Mouse (Mus musculus) midbrain, embryonic 14.5 days (tissue): ENCODE measurements around the gene Col18a1. TPM values are rescaled to one million over a fixed set of nuclear protein-coding genes. Genes with fewer than 3 reads are reported as not detected.

Experiments
- ATAC-seq: fragments of 200-750 bp; cut with Nextera tagmentation; 2 replicates; pipeline ENCODE4 v1.8.0; 2017; ENCODE audit warnings: moderate number of reproducible peaks, moderate library complexity; ENCODE audit not compliant: low FRiP score, low TSS enrichment
- DNase-seq: peaks from one replicate; pipeline ENCODE4 v3.0.0-alpha.2; 2015
- H3K27ac ChIP-seq: fragments of 300-500 bp; sonication (generic); replicated peaks from 2 replicates; pipeline ENCODE4 v1.5.1; 2014; ENCODE audit warnings: mild to moderate bottlenecking, low read depth, low read length, moderate library complexity
- H3K27me3 ChIP-seq: fragments of 300-500 bp; sonication (generic); 2 replicates; pipeline ENCODE4 v1.6.1; 2014; ENCODE audit warnings: low read length, control low read depth, mixed read lengths; ENCODE audit not compliant: control insufficient read depth, insufficient read depth
- H3K36me3 ChIP-seq: fragments of 300-500 bp; sonication (generic); 2 replicates; pipeline ENCODE4 v1.6.1; 2014; ENCODE audit warnings: low read length, control low read depth; ENCODE audit not compliant: control insufficient read depth, insufficient read depth
- H3K4me1 ChIP-seq: fragments of 300-500 bp; sonication (generic); 2 replicates; pipeline ENCODE4 v1.6.1; 2014; ENCODE audit warnings: mild to moderate bottlenecking, antibody characterized with exemption, low read length, control low read depth; ENCODE audit not compliant: control insufficient read depth, insufficient read depth
- H3K4me2 ChIP-seq: fragments of 300-500 bp; sonication (generic); 2 replicates; pipeline ENCODE4 v1.6.1; 2014; ENCODE audit warnings: mild to moderate bottlenecking, low read length, moderate library complexity
- H3K4me3 ChIP-seq: fragments of 300-500 bp; sonication (generic); replicated peaks from 2 replicates; pipeline ENCODE4 v1.5.1; 2014; ENCODE audit warnings: low read depth, low read length
- H3K9ac ChIP-seq: fragments of 300-500 bp; sonication (generic); replicated peaks from 2 replicates; pipeline ENCODE4 v1.6.1; 2014; ENCODE audit warnings: mild to moderate bottlenecking, low read length, moderate library complexity
- H3K9me3 ChIP-seq: fragments of 300-500 bp; sonication (generic); 2 replicates; pipeline ENCODE4 v1.6.1; 2016; ENCODE audit warnings: low read length, control low read depth, mixed read lengths; ENCODE audit not compliant: control insufficient read depth
- WGBS: fragments of 180-500 bp; shearing (Covaris S2); extraction: QIAGEN DNeasy Blood & Tissue Kit; methylation state at CpG from one replicate; pipeline ENCODE4 v1.1.7; 2014; 5-methylcytosine and 5-hydroxymethylcytosine counted together
- polyA plus RNA-seq: library from polyadenylated mRNA; unstranded; fragments of >200 nt; fragmentation: Nextera tagmentation; extraction: Ambion mirVana; gene quantifications from 2 replicates; pipeline ENCODE4 v1.2.1, GENCODE M21; 2014

Gene Col18a1
- 8.5 and 33.0 TPM in 2 replicates for polyA plus RNA-seq

- WGBS: under 1% methylated on average over 42 of the region's 42 CpGs
- peak within 1 kb of the TSS; percentile 49; the same call in 1 of the 2 replicates for H3K27ac ChIP-seq
- ATAC-seq: peak; percentile 51
- H3K9me3 ChIP-seq: no peaks in the 10 kb centered on the region
- peak within 1 kb of the TSS; percentile 85 for H3K4me2 ChIP-seq
- peak within 1 kb of the TSS; percentile 43 for H3K4me3 ChIP-seq
- peak; percentile 62 for DNase-seq
- peaks cover 18% of the 10 kb centered on the region for H3K4me1 ChIP-seq
- H3K36me3 ChIP-seq: no peaks in the 10 kb centered on the region
- peak within 1 kb of the TSS; percentile 43 for H3K9ac ChIP-seq
- peaks cover 13% of the 10 kb centered on the region for H3K27me3 ChIP-seq
Measured at GRCm38 (mm10) chr10:77165963-77166717, at the start of gene Col18a1. Gene Col18a1 (minus strand): TSS chr10:77166548.

- H3K4me2 ChIP-seq: no peak overlapping the region
- ATAC-seq (no peak), DNase-seq (no peak)
- no peaks in the 10 kb centered on the region for H3K4me1 ChIP-seq
- no peak overlapping the region for H3K27ac ChIP-seq
- no peak overlapping the region for H3K4me3 ChIP-seq
- H3K9ac ChIP-seq: no peak overlapping the region
- no peaks in the 10 kb centered on the region for H3K36me3 ChIP-seq
- 79% methylated on average over 4 of the region's 4 CpGs for WGBS
- no peaks in the 10 kb centered on the region for H3K9me3 ChIP-seq
- H3K27me3 ChIP-seq: no peaks in the 10 kb centered on the region
Measured at GRCm38 (mm10) chr10:77215641-77216040, 49.3 kb upstream of the Col18a1 start.

- H3K27me3 ChIP-seq: no peaks in the 10 kb centered on the region
- no peak overlapping the region for H3K27ac ChIP-seq
- no peaks in the 10 kb centered on the region for H3K4me1 ChIP-seq
- H3K4me2 ChIP-seq: no peak overlapping the region
- no peak for DNase-seq
- ATAC-seq: no peak
- WGBS: 78% methylated on average over 8 of the region's 8 CpGs
- no peak overlapping the region for H3K4me3 ChIP-seq
- H3K9me3 ChIP-seq: no peaks in the 10 kb centered on the region
- H3K36me3 ChIP-seq: no peaks in the 10 kb centered on the region
- no peak overlapping the region for H3K9ac ChIP-seq
Measured at GRCm38 (mm10) chr10:77214586-77214985, 48.2 kb upstream of the Col18a1 start.

- no peak overlapping the region for H3K4me2 ChIP-seq
- DNase-seq (no peak), ATAC-seq (no peak)
- H3K36me3 ChIP-seq: no peaks in the 10 kb centered on the region
- no peak overlapping the region for H3K27ac ChIP-seq
- WGBS: 97% methylated on average over 5 of the region's 5 CpGs
- no peak overlapping the region for H3K9ac ChIP-seq
- H3K4me1 ChIP-seq: no peaks in the 10 kb centered on the region
- no peaks in the 10 kb centered on the region for H3K27me3 ChIP-seq
- no peak overlapping the region for H3K4me3 ChIP-seq
- no peaks in the 10 kb centered on the region for H3K9me3 ChIP-seq
Measured at GRCm38 (mm10) chr10:77213483-77213882, 47.1 kb upstream of the Col18a1 start.

GRCm38 (mm10) chr10:77212354-77213120 is 46.2 kb upstream of the Col18a1 start:
- 73% methylated on average over 6 of the region's 6 CpGs for WGBS
- no peak overlapping the region for H3K4me3 ChIP-seq
- H3K36me3 ChIP-seq: no peaks in the 10 kb centered on the region
- H3K9me3 ChIP-seq: no peaks in the 10 kb centered on the region
- no peaks in the 10 kb centered on the region for H3K4me1 ChIP-seq
- DNase-seq: no peak
- no peak overlapping the region for H3K4me2 ChIP-seq
- ATAC-seq: no peak
- H3K9ac ChIP-seq: no peak overlapping the region
- H3K27ac ChIP-seq: no peak overlapping the region
- no peaks in the 10 kb centered on the region for H3K27me3 ChIP-seq

GRCm38 (mm10) chr10:77211116-77211570 is 44.8 kb upstream of the Col18a1 start:
- no peak for DNase-seq
- WGBS: 83% methylated on average over 11 of the region's 11 CpGs

GRCm38 (mm10) chr10:77210666-77211065 is 44.3 kb upstream of the Col18a1 start:
- no peaks in the 10 kb centered on the region for H3K27me3 ChIP-seq
- no peak overlapping the region for H3K27ac ChIP-seq
- no peak for DNase-seq
- no peak for ATAC-seq
- no peaks in the 10 kb centered on the region for H3K9me3 ChIP-seq
- H3K4me2 ChIP-seq: no peak overlapping the region
- no peak overlapping the region for H3K4me3 ChIP-seq
- no peaks in the 10 kb centered on the region for H3K4me1 ChIP-seq
- H3K36me3 ChIP-seq: no peaks in the 10 kb centered on the region
- 96% methylated on average over 3 of the region's 3 CpGs for WGBS
- no peak overlapping the region for H3K9ac ChIP-seq

More at GRCm38 (mm10) chr10:77211116-77211570, 44.8 kb upstream of the Col18a1 start:
- Histone ChIP-seq H3K4me3 (no peak overlapping the region), H3K9me3 (no peaks in the 10 kb centered on the region), H3K27ac (no peak overlapping the region), H3K4me2 (no peak overlapping the region), H3K27me3 (no peaks in the 10 kb centered on the region), H3K9ac (no peak overlapping the region), H3K4me1 (no peaks in the 10 kb centered on the region), H3K36me3 (no peaks in the 10 kb centered on the region)
- ATAC-seq: no peak

- no peak for DNase-seq
- WGBS: 42% methylated on average over 5 of the region's 5 CpGs
- no peaks in the 10 kb centered on the region for H3K9me3 ChIP-seq
Measured at GRCm38 (mm10) chr10:77209261-77209660, 42.9 kb upstream of the Col18a1 start.

More at GRCm38 (mm10) chr10:77209261-77209660, 42.9 kb upstream of the Col18a1 start:
- no peak for ATAC-seq
- no peak overlapping the region for H3K27ac ChIP-seq
- no peaks in the 10 kb centered on the region for H3K4me1 ChIP-seq
- H3K4me3 ChIP-seq: no peak overlapping the region
- no peak overlapping the region for H3K9ac ChIP-seq
- H3K4me2 ChIP-seq: no peak overlapping the region
- H3K36me3 ChIP-seq: no peaks in the 10 kb centered on the region
- H3K27me3 ChIP-seq: no peaks in the 10 kb centered on the region
